Mouse (Mus musculus) cerebellum, adult 18-20 months (tissue): ENCODE data around the gene Arid1b.
A peak's percentile ranks its signal among the peaks of the same experiment; 100 is the strongest.
"Not testable (repeated sequence)": the region's sequence is repeated elsewhere in the genome, so short reads cannot be mapped to it uniquely, and the experiment has no call there.

Experiments
- DNase-seq, 2 experiments: peaks; one replicate each; pipeline ENCODE4 v3.0.0; 2021

Gene Arid1b

GRCm38 (mm10) chr17:5059092-5059601 is 65.0 kb downstream of the Arid1b start:
- DNase-seq, result no peak

GRCm38 (mm10) chr17:5060515-5061084 is 66.5 kb downstream of the Arid1b start:
- no peak for DNase-seq

- DNase-seq, result no peak
These were observed 67.1 kb downstream of the Arid1b start for GRCm38 (mm10) chr17:5061183-5061582.

- no peak for DNase-seq
These were observed 67.5 kb downstream of the Arid1b start for GRCm38 (mm10) chr17:5061593-5061992.

- no peak for DNase-seq
These were observed 69.5 kb downstream of the Arid1b start for GRCm38 (mm10) chr17:5063471-5064176.

- DNase-seq, result no peak
These were observed 70.6 kb downstream of the Arid1b start for GRCm38 (mm10) chr17:5064777-5065176.

- peak in 1 of 2 experiments; percentile 36 for DNase-seq
These were observed 71.1 kb downstream of the Arid1b start for GRCm38 (mm10) chr17:5065270-5065669.

GRCm38 (mm10) chr17:5066835-5067234 is 72.7 kb downstream of the Arid1b start:
- DNase-seq, result peak in 1 of 2 experiments; percentile 65

- DNase-seq, result no peak
These were observed 73.1 kb downstream of the Arid1b start for GRCm38 (mm10) chr17:5067264-5067663.

- DNase-seq, result no peak
These were observed 76.3 kb downstream of the Arid1b start for GRCm38 (mm10) chr17:5070399-5070798.

- DNase-seq, result no peak
These were observed 78.4 kb downstream of the Arid1b start for GRCm38 (mm10) chr17:5072539-5072938.

GRCm38 (mm10) chr17:5074752-5075506 is 80.8 kb downstream of the Arid1b start:
- no peak for DNase-seq

GRCm38 (mm10) chr17:5077996-5078395 is 83.9 kb downstream of the Arid1b start:
- no peak for DNase-seq

GRCm38 (mm10) chr17:5078576-5078975 is 84.4 kb downstream of the Arid1b start:
- peak in 1 of 2 experiments; percentile 47 for DNase-seq

- no peak for DNase-seq
These were observed 86.8 kb downstream of the Arid1b start for GRCm38 (mm10) chr17:5080884-5081419.

- DNase-seq, result no peak
These were observed 88.1 kb downstream of the Arid1b start for GRCm38 (mm10) chr17:5082274-5082673.

GRCm38 (mm10) chr17:5083497-5083896 is 89.4 kb downstream of the Arid1b start:
- no peak for DNase-seq

- DNase-seq, result peak; percentile 77 to 86
These were observed 90.0 kb downstream of the Arid1b start for GRCm38 (mm10) chr17:5084139-5084538.

- DNase-seq, result no peak
These were observed 90.9 kb downstream of the Arid1b start for GRCm38 (mm10) chr17:5085004-5085403.

- no peak for DNase-seq
These were observed 91.8 kb downstream of the Arid1b start for GRCm38 (mm10) chr17:5085942-5086341.

- DNase-seq, result not testable (repeated sequence)
These were observed 94.1 kb downstream of the Arid1b start for GRCm38 (mm10) chr17:5088241-5088640.

GRCm38 (mm10) chr17:5088822-5089221 is 94.7 kb downstream of the Arid1b start:
- no peak for DNase-seq

GRCm38 (mm10) chr17:5089541-5089940 is 95.4 kb downstream of the Arid1b start:
- no peak for DNase-seq
